Mouse (Mus musculus) stomach, postnatal 0 days (tissue): ENCODE measurements around the gene Catip. TPM values are rescaled to one million over a fixed set of nuclear protein-coding genes. Genes with fewer than 3 reads are reported as not detected.

Experiments used
- ATAC-seq: fragments of 200-750 bp; cut with Nextera tagmentation; 2 replicates; pipeline ENCODE4 v1.8.0; 2017; ENCODE audit not compliant: low FRiP score, low TSS enrichment
- DNase-seq: peaks from one replicate; pipeline ENCODE4 v3.0.0-alpha.2; 2016; ENCODE audit warnings: low spot score
- H3K27ac ChIP-seq: fragments of 300-500 bp; sonication (generic); replicated peaks from 2 replicates; pipeline ENCODE4 v1.5.1; 2014; ENCODE audit warnings: mild to moderate bottlenecking, control low read depth
- H3K27me3 ChIP-seq: fragments of 300-500 bp; sonication (generic); 2 replicates; pipeline ENCODE4 v1.6.1; 2014; ENCODE audit warnings: low read length; ENCODE audit not compliant: control insufficient read depth, insufficient read depth
- H3K36me3 ChIP-seq: fragments of 300-500 bp; sonication (generic); 2 replicates; pipeline ENCODE4 v1.6.1; 2014; ENCODE audit warnings: low read length, mixed read lengths; ENCODE audit not compliant: control insufficient read depth, insufficient read depth
- H3K4me1 ChIP-seq: fragments of 300-500 bp; sonication (generic); replicated peaks from 2 replicates; pipeline ENCODE4 v1.6.1; 2014; ENCODE audit warnings: antibody characterized with exemption; ENCODE audit not compliant: control insufficient read depth, insufficient read depth
- H3K4me2 ChIP-seq: fragments of 300-500 bp; sonication (generic); replicated peaks from 2 replicates; pipeline ENCODE4 v1.6.1; 2014; ENCODE audit warnings: low read depth, mild to moderate bottlenecking, control low read depth, moderate library complexity
- H3K4me3 ChIP-seq: fragments of 300-500 bp; sonication (generic); 2 replicates; pipeline ENCODE4 v1.5.1; 2014; ENCODE audit warnings: low read depth, low read length, control low read depth
- H3K9ac ChIP-seq: fragments of 300-500 bp; sonication (generic); 2 replicates; pipeline ENCODE4 v1.6.1; 2014; ENCODE audit warnings: mild to moderate bottlenecking, low read length, control low read depth, mixed read lengths
- H3K9me3 ChIP-seq: fragments of 300-500 bp; sonication (generic); 2 replicates; pipeline ENCODE4 v1.6.1; 2016; ENCODE audit warnings: low read length; ENCODE audit not compliant: control insufficient read depth
- CTCF ChIP-seq: IDR thresholded peaks from 2 replicates; pipeline ENCODE4 v1.5.1; 2016; ENCODE audit warnings: antibody characterized with exemption, low read depth, mild to moderate bottlenecking, moderate library complexity
- EP300 ChIP-seq: optimal IDR thresholded peaks from 2 replicates; pipeline ENCODE3; 2016; ENCODE audit warnings: antibody characterized with exemption
- WGBS: fragments of 180-500 bp; shearing (Covaris S2); extraction: QIAGEN DNeasy Blood & Tissue Kit; methylation state at CpG from one replicate; pipeline ENCODE4 v1.1.7; 2014; 5-methylcytosine and 5-hydroxymethylcytosine counted together
- microRNA counts: library from miRNA; unstranded; fragments of <30 nt; microRNA quantifications from one replicate; lab custom pipeline; 2015
- microRNA-seq: library from miRNA; unstranded; fragments of <30 nt; microRNA quantifications from one replicate; pipeline ENCODE4, GENCODE M21; 2016
- polyA plus RNA-seq: library from polyadenylated mRNA; unstranded; fragments of >200 nt; fragmentation: Nextera tagmentation; extraction: Ambion mirVana; gene quantifications from 2 replicates; pipeline ENCODE4 v1.2.1, GENCODE M21; 2015

The Catip gene
- polyA plus RNA-seq, 1 experiment from 2014 or later: 0.50 TPM

GRCm38 (mm10) chr1:74412711-74413110 is 50.8 kb downstream of the Catip start:
- ATAC-seq (no peak), DNase-seq (no peak)
- H3K4me2 ChIP-seq: no peak overlapping the region
- no peaks in the 10 kb centered on the region for H3K27me3 ChIP-seq
- no peak overlapping the region for H3K9ac ChIP-seq
- no peak overlapping the region for H3K4me3 ChIP-seq
- H3K27ac ChIP-seq: no peak overlapping the region
- H3K4me1 ChIP-seq: no peaks in the 10 kb centered on the region
- H3K9me3 ChIP-seq: no peaks in the 10 kb centered on the region
- H3K36me3 ChIP-seq: no peaks in the 10 kb centered on the region
- TF ChIP-seq CTCF: no peak
- TF ChIP-seq EP300: no peak
- WGBS: 77% methylated on average over 8 of the region's 8 CpGs

DNA sequence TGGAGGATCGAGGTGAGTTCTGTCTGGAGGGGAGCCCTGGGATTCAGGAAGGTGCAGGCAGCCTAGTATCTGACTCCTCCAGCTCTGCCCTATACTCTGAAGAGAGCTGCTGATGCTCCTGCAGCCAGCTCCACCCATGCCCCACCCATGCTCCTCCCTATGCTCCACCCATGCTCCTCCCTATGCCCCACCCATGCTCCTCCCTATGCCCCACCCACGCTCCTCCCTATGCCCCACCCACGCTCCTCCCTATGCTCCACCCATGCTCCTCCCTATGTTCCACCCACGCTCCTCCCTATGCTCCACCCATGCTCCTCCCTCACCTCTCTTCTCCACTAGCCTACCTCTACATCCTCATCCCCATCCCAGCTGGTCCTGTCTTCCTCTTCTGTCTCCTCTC is 53.2 kb downstream of the Catip start:
- DNase-seq (peak; percentile 80), ATAC-seq (peak; percentile 53)
- no peak for TF ChIP-seq CTCF
- TF ChIP-seq EP300: no peak
- H3K4me3 ChIP-seq: no peak overlapping the region
- H3K27me3 ChIP-seq: no peaks in the 10 kb centered on the region
- no peaks in the 10 kb centered on the region for H3K4me1 ChIP-seq
- H3K9ac ChIP-seq: no peak overlapping the region
- no peaks in the 10 kb centered on the region for H3K9me3 ChIP-seq
- no peak overlapping the region for H3K4me2 ChIP-seq
- H3K27ac ChIP-seq: no peak overlapping the region
- H3K36me3 ChIP-seq: no peaks in the 10 kb centered on the region
- 52% methylated on average over 4 of the region's 4 CpGs for WGBS

MicroRNA genes within 50 kb of the gene (microRNA counts, 519-probe panel; counts per million panel counts)
- microRNA mmu-miR-26b (lab: Ali Mortazavi, UCI): 5,618 counts per million, percentile 65 among the panel's probes with 10 or more counts

Small RNA genes within 50 kb of the gene (microRNA-seq; reads per million reads assigned to microRNA genes)
- 41,431 reads per million, percentile 98 among the genes with 10 or more reads in this experiment for gene Mir26b

Other genes with a start within 250 kb of the Catip start
- 28.8 and 32.7 TPM in 2 replicates for gene Tns1, start 237.7 kb upstream of the Catip start, polyA plus RNA-seq
- 0.13 and 0.19 TPM in 2 replicates for gene Rufy4, start 236.6 kb upstream of the Catip start, polyA plus RNA-seq
- gene Cxcr2, start 208.1 kb upstream of the Catip start, polyA plus RNA-seq: 0.15 and 0.18 TPM in 2 replicates
- gene Cxcr1, start 167.5 kb upstream of the Catip start, polyA plus RNA-seq: 0.08 TPM in 1 of 2 replicates, not detected in the other
- 585 and 595 TPM in 2 replicates for gene Arpc2, start 126.0 kb upstream of the Catip start, polyA plus RNA-seq
- gene Gpbar1, start 83.6 kb upstream of the Catip start, polyA plus RNA-seq: 0.51 and 0.63 TPM in 2 replicates
- 154 and 157 TPM in 2 replicates for gene Aamp, start 77.4 kb upstream of the Catip start, polyA plus RNA-seq
- gene Pnkd, start 77.2 kb upstream of the Catip start, polyA plus RNA-seq: 84.8 and 88.2 TPM in 2 replicates
- 109 and 118 TPM in 2 replicates for gene Tmbim1, start 56.5 kb upstream of the Catip start, polyA plus RNA-seq
- gene Slc11a1, start 13.1 kb downstream of the Catip start, polyA plus RNA-seq: 3.0 and 3.8 TPM in 2 replicates
- 45.2 and 47.4 TPM in 2 replicates for gene Ctdsp1, start 29.4 kb downstream of the Catip start, polyA plus RNA-seq
- gene Vil1, start 47.3 kb downstream of the Catip start, polyA plus RNA-seq: 11.1 and 12.8 TPM in 2 replicates
- gene Cnot9, start 143.9 kb downstream of the Catip start, polyA plus RNA-seq: 23.7 and 25.4 TPM in 2 replicates
- gene Plcd4, start 180.8 kb downstream of the Catip start, polyA plus RNA-seq: 0.31 and 0.36 TPM in 2 replicates
- gene Usp37, start 182.2 kb downstream of the Catip start, polyA plus RNA-seq: 7.7 and 8.3 TPM in 2 replicates
- gene Zfp142, start 226.1 kb downstream of the Catip start, polyA plus RNA-seq: 1.9 and 2.1 TPM in 2 replicates
- gene Bcs1l, start 226.2 kb downstream of the Catip start, polyA plus RNA-seq: 8.6 and 9.6 TPM in 2 replicates
- gene Rnf25, start 239.3 kb downstream of the Catip start, polyA plus RNA-seq: 22.9 and 24.3 TPM in 2 replicates
- gene Stk36, start 239.3 kb downstream of the Catip start, polyA plus RNA-seq: 1.1 and 1.3 TPM in 2 replicates